Comparison of ENCODE assay signal across 14 mouse cellular contexts in the genomic region with DNA sequence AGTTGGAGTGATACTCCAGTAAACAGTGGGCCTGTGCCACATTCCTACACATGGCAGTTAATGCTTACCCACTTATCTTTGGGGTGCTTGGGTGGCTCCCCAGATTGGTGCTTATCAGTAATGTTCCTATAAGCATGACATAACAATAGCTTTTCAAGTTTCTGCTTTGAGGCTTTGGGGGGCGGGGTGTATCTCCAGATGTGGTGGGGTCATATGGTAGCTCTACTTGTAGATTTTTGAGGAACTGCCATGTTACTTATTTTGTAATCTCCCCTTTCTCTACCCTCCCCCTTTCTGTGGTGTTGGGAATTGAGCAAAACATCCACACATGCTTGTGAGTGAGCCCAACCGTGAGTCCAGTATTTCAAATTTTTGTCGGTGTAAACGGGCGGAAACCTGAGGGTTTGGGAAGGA. TPM values are rescaled to one million over a fixed set of nuclear protein-coding genes. Genes with fewer than 3 reads are reported as not detected.
A peak's percentile ranks its signal among the peaks of the same experiment; 100 is the strongest.
DNase-seq lines count a peak whose midpoint lies in the region; ATAC-seq lines count a peak whose summit lies in the region.
"Had no signal": no experiment of that assay in that cellular context is flagged by ENCODE, and none has a peak within 500 bp of the region (broad histone marks: within the 10 kb centered on the region; RNA-seq: fewer than 3 reads in every experiment).

No protein-coding gene starts in this region.

- peaks cover 22% of the 10 kb centered on the region for H3K4me1 ChIP-seq in liver, embryonic 16.5 days (ENCODE audit: control insufficient read depth, low read depth, low read length)
- H3K4me1 ChIP-seq in limb, embryonic 10.5 days: peaks cover 46% of the 10 kb centered on the region
- peaks cover 18% of the 10 kb centered on the region; the same call in 1 of the 2 replicates for H3K4me1 ChIP-seq in midbrain, embryonic 16.5 days (ENCODE audit: control insufficient read depth, insufficient read depth, low read length)

- peak; percentile 93 for ATAC-seq in common myeloid progenitor, adult 5-6 weeks (replicated peaks; ENCODE audit: low read depth, poor library complexity, severe bottlenecking)
- ATAC-seq in liver, embryonic 16.5 days (ENCODE audit: low read depth): peak; percentile 88
- ATAC-seq in midbrain, embryonic 16.5 days: no peak
- ATAC-seq: forebrain, embryonic 16.5 days had no signal

- H3K27me3 ChIP-seq in liver, embryonic 16.5 days (ENCODE audit: control insufficient read depth, insufficient read depth, low read depth, low read length): no peaks in the 10 kb centered on the region
- H3K27me3 ChIP-seq in limb, embryonic 10.5 days (ENCODE audit: low read depth, poor library complexity, severe bottlenecking): no peaks in the 10 kb centered on the region
- no peaks in the 10 kb centered on the region for H3K27me3 ChIP-seq in midbrain, embryonic 16.5 days (ENCODE audit: control insufficient read depth, insufficient read depth, low read depth, low read length)
- H3K27me3 ChIP-seq: kidney, embryonic 15.5 days had no signal

- peak; percentile 29 for DNase-seq in thymus, postnatal 4 days
- no peak for DNase-seq in thymus, adult 18-20 months
- DNase-seq in adrenal gland, adult (ENCODE audit: inconsistent age in 2 of 2, low spot score in 1 of 2): no peak
- no peak for DNase-seq in limb, embryonic 10.5 days (ENCODE audit: low spot score)
- DNase-seq in cerebellum, adult 9-11 months: no peak
- DNase-seq: cerebellum, postnatal 10 days; gastrocnemius, postnatal 10 days; lung, adult 18-20 months; right cerebral cortex, postnatal 4 days had no signal

- H3K36me3 ChIP-seq in liver, embryonic 16.5 days (ENCODE audit: control insufficient read depth, insufficient read depth): no peaks in the 10 kb centered on the region
- peaks cover 16% of the 10 kb centered on the region for H3K36me3 ChIP-seq in limb, embryonic 10.5 days
- no peaks in the 10 kb centered on the region for H3K36me3 ChIP-seq in midbrain, embryonic 16.5 days (ENCODE audit: control insufficient read depth, insufficient read depth, low read length)
- H3K36me3 ChIP-seq: kidney, embryonic 15.5 days had no signal

- H3K9me3 ChIP-seq in liver, embryonic 16.5 days (replicated peaks; ENCODE audit: control insufficient read depth, low read length): no peaks in the 10 kb centered on the region
- no peaks in the 10 kb centered on the region for H3K9me3 ChIP-seq in limb, embryonic 10.5 days (replicated peaks)
- no peaks in the 10 kb centered on the region; the same call in 1 of the 2 replicates for H3K9me3 ChIP-seq in midbrain, embryonic 16.5 days (replicated peaks; ENCODE audit: control insufficient read depth, low read length, poor library complexity, severe bottlenecking)
- H3K9me3 ChIP-seq: kidney, embryonic 15.5 days had no signal

- no peak overlapping the region for H3K4me3 ChIP-seq in liver, embryonic 16.5 days (ENCODE audit: low read depth, low read length)
- no peak overlapping the region for H3K4me3 ChIP-seq in limb, embryonic 10.5 days
- H3K4me3 ChIP-seq in midbrain, embryonic 16.5 days (ENCODE audit: low read depth, low read length): no peak overlapping the region
- H3K4me3 ChIP-seq: kidney, embryonic 15.5 days had no signal

- no peak overlapping the region for H3K9ac ChIP-seq in liver, embryonic 16.5 days (ENCODE audit: low read depth, low read length)
- H3K9ac ChIP-seq in midbrain, embryonic 16.5 days (ENCODE audit: low read depth, low read length): no peak overlapping the region
- H3K9ac ChIP-seq: kidney, embryonic 15.5 days had no signal

- peak overlapping the region; percentile 30 for H3K4me2 ChIP-seq in liver, embryonic 16.5 days (ENCODE audit: low read depth, low read length)
- no peak overlapping the region for H3K4me2 ChIP-seq in midbrain, embryonic 16.5 days (ENCODE audit: low read length)
- H3K4me2 ChIP-seq: kidney, embryonic 15.5 days had no signal

- WGBS in liver, embryonic 16.5 days (ENCODE audit: insufficient replicate concordance): 16% methylated on average over 5 of the region's 5 CpGs
- 86% methylated on average over 5 of the region's 5 CpGs for WGBS in limb, embryonic 10.5 days
- WGBS in midbrain, embryonic 16.5 days: 91% methylated on average over 5 of the region's 5 CpGs

- H3K27ac ChIP-seq in liver, embryonic 16.5 days (ENCODE audit: low read length): peak overlapping the region; percentile 57
- no peak overlapping the region for H3K27ac ChIP-seq in limb, embryonic 10.5 days
- no peak overlapping the region for H3K27ac ChIP-seq in midbrain, embryonic 16.5 days (ENCODE audit: low read length)
- H3K27ac ChIP-seq: kidney, embryonic 15.5 days had no signal

RNA-seq across cellular contexts. Expression of a gene that starts 32.4 kb away (rescaled TPM):
- 31.7 and 35.9 TPM in 2 replicates for total RNA-seq in common myeloid progenitor, adult 5-6 weeks (2017)
- polyA plus RNA-seq in liver, embryonic 16.5 days (2015; fragmentation: Nextera tagmentation; extraction: Ambion mirVana): 3.2 and 3.7 TPM in 2 replicates
- 21.8 and 27.9 TPM in 2 replicates for polyA plus RNA-seq in limb, embryonic 10.5 days (2016; fragmentation: Nextera tagmentation; extraction: Ambion mirVana)
- 21.5 and 23.3 TPM in 2 replicates for polyA plus RNA-seq in midbrain, embryonic 16.5 days (2015; fragmentation: Nextera tagmentation; extraction: Ambion mirVana)
